Mouse (Mus musculus) liver, adult 2 months (tissue): Measurements from ENCODE around the gene Svop.

Experiments used
- CTCF ChIP-seq: fragments of 200-500 bp; IDR thresholded peaks from 2 replicates; pipeline ENCODE4 v1.5.1; 2011; ENCODE audit warnings: low read depth, low read length, control low read depth
- POLR2A ChIP-seq: fragments of 200-500 bp; IDR thresholded peaks from 2 replicates; pipeline ENCODE4 v1.6.1; 2011; ENCODE audit warnings: low read length, control low read depth; ENCODE audit not compliant: insufficient read depth; ENCODE audit errors: extremely low read depth

DNA sequence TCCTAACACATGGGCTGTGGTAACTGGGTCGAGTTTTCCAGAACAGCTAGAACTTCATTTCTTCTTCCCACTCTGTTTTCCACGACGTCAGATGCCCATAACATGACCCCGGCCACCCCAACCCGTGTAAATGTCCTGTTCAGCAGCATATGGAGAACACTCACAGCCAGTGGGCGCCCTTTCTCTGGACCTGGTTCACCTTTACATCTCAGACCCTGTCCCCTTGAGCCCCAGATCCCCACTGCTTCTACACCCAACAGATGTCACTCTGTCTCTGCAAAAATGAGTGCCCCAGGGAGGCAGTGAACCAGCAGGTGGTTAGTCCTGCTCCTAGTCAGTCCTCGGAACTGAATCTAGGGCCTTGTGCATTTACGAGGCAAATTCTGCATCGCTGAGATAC, 23.4 kb downstream of the Svop start:
- TF ChIP-seq POLR2A = no peak
- TF ChIP-seq CTCF = no peak
